Mouse (Mus musculus) CD8-positive naive resting alpha-beta T cell, adult 57 days (primary cell): ENCODE measurements around the gene Slc35d2. TPM values are rescaled to one million over a fixed set of nuclear protein-coding genes. Genes with fewer than 3 reads are reported as not detected.

ENCODE experiments used
- total RNA-seq: library from RNA; stranded (reverse); gene quantifications from one replicate; pipeline ENCODE4 v1.2.4, GENCODE M21; 2023

Slc35d2 gene
- total RNA-seq = 12.3 TPM

DNA sequence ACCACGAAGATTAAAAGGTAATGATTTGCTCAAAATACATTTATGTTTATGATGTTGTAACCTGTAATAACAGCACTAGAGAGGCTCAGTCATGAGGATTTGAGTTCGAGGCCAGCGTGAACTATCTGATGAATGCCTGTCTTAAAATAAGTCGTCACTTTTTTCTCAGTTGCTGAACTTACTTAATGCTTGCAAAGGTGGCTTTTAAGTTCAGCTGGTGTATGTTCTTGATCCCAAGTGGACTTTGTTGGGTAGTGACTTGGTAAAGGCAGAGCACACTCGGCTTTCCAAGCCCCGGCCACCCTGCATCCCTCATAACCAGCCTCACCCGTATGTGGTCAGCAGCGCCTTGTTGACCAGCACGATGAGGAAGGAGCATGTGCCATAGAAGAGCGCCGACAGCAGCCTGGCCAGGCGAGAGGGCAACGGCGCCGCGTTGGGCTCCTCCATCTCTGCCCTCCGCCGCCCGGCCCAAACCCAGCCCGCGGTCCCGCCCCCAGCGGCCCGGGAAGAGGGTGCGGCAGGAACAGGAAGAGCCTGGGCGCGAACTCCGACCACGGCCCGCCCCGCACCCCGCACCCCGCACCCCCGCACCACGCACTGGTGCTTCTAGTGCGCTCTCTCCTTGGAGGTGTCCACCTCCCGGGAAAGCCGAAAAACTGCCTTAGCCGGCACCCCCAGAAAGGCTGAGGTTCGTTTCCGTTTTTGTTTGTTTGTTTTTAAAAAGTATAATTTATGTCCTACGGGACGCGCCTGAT lies at the start of gene Slc35d2:
Gene Slc35d2, minus strand, starts transcription at position 511 of the 758 bp plus-strand sequence.

DNA sequence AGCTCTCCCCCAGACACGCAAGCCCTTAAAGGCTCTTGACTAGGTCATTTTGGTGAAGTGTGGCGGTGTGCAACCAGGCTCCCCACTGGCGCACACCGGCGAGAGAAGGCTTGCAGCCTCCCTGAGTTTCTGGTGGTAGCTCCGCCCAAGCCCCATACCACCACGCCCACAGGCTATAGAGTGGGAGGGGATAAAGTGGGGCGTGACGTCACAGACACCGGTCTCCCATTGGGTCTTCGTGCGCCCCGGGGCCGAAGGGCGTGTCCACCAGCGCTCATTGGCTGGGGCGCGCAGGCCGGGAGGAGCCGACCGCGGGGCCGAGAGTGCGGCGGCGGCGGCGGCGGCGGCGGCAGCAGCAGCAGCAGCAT lies 32.4 kb upstream of the Slc35d2 start, which contains the start of gene Habp4:
Gene Habp4, plus strand, starts transcription at position 277 of the 368 bp plus-strand sequence.

DNA sequence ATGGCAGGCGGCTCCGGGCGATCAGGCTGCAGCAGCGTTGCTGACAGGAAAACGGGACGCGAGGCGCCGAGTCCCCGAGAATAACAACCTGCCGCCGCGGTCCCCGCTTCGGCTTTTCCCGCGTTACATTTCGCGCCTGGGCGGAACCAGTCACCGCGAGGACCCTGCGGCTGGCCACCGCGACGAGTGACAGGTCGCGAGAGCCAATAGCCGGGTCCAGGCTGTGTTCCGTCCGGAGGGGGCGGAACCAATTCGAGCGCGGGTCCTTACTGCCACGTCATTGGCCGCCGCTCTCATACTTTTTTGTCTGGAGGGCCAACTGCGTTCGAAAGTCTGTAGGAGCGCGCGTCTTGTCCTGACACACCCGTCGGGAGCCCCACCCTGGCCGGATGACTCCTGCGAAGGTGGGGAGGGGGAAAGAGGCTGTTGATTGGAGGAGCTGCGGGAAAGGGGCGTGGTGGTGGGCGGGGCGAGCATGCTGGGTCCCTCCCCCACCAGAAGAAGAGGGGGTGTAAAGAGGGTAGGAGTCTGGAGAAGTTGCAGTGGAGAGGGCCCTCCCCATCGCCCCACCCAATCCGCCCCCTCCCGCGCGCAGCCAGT lies 24.0 kb upstream of the Slc35d2 start, which contains the start of gene Zfp367:
Gene Zfp367, minus strand, starts transcription at position 120 of the 600 bp plus-strand sequence.

DNA sequence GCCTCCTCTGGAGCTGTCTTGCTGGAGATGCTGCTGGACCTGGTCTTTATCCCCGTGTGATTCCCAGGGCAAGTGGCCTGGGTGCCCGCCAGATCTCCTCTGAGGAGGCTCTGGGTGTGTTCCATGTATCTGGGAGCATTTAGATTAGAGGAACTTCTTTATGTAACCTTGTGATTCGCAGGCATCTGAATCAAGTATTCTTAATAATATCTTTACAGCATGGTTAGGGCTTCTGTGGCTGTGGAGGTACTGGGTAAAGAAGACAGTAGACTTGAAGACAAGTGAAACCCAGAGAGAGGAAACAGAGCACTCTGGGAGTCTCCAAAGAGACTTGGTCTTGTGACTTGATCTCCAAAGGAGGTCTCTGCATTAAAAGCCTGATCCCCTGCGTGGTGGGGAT lies 40.0 kb downstream of the Slc35d2 start, which contains the start of gene Hsd17b3:
Gene Hsd17b3, minus strand, starts transcription at position 101 of the 400 bp plus-strand sequence.

Other genes with a start within 250 kb of the Slc35d2 start
- gene Hsd17b3, start 40.1 kb downstream of the Slc35d2 start, total RNA-seq = not detected
- 13.6 TPM for gene Zfp367, start 23.8 kb upstream of the Slc35d2 start, total RNA-seq
- gene Habp4, start 32.5 kb upstream of the Slc35d2 start, total RNA-seq = 12.0 TPM
- 49.9 TPM for gene Cdc14b, start 145.9 kb upstream of the Slc35d2 start, total RNA-seq
- 65.4 TPM for gene Aaed1, start 183.3 kb upstream of the Slc35d2 start, total RNA-seq
- 43.9 TPM for gene Ctsl, start 241.5 kb upstream of the Slc35d2 start, total RNA-seq